Mouse (Mus musculus) kidney, adult 11 months (tissue): ENCODE measurements around the gene Gm45194.

Experiments
- DNase-seq: peaks from one replicate; pipeline ENCODE4 v3.0.0; 2022

Gm45194 gene

DNA sequence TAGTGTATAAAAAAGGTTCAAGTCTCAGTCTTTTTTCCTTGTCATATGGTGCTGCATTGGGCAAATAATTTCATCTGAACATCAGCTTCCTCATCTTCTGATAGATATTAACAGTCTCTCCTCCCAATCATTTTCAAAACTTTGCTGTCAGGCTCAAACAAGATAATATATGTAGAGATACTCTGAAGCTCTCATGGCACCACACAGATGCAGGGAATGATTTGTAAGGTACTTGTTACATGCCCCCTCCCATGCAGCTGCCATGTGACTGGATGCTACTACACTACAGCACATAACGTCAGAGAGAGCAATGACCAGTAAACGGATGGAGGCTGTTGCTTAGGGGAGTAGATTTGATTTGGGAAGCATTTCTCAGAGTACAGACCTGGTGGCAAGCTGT, at the start of gene Gm45194:
TSS of gene Gm45194 (plus strand) at position 301 of the 400 bp plus-strand sequence.
- DNase-seq, result no peak

DNA sequence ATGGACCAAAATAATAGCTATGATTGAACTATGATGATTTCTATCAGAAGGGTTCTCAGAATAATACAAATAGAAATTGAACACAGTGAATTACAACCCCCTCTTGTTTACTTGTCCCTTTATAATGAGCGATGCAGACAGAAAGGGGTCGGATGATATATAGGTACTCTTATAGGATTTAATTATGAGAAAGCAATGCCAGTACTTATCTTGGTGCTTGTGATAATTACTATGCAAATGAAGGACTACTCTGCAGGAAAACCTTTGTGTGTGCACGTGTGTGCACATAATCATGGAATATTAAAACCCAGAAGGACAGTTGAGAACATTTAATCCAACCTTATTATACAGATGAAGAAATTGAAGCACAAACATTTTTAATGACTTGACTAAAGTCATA, 35.3 kb upstream of the Gm45194 start:
- no peak for DNase-seq

DNA sequence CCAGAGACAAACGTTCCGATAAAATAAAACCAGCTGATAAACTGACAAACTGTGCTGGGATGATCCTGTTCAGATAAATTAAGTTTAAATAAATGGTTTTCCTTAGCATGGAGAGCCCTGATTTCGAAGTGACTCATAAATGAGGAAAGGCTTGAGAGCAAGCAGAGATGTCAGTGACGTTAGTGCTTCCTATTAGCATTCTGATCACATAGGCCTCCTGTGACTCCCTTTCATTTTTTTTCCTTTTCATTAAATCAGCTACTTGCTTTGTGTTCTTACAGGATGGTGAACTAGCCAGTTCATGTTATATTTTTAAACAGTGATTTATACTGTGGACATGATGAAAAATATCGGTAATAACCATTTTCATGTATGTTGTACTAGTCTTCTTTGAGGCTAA, 9.9 kb upstream of the Gm45194 start:
- DNase-seq, result no peak

DNA sequence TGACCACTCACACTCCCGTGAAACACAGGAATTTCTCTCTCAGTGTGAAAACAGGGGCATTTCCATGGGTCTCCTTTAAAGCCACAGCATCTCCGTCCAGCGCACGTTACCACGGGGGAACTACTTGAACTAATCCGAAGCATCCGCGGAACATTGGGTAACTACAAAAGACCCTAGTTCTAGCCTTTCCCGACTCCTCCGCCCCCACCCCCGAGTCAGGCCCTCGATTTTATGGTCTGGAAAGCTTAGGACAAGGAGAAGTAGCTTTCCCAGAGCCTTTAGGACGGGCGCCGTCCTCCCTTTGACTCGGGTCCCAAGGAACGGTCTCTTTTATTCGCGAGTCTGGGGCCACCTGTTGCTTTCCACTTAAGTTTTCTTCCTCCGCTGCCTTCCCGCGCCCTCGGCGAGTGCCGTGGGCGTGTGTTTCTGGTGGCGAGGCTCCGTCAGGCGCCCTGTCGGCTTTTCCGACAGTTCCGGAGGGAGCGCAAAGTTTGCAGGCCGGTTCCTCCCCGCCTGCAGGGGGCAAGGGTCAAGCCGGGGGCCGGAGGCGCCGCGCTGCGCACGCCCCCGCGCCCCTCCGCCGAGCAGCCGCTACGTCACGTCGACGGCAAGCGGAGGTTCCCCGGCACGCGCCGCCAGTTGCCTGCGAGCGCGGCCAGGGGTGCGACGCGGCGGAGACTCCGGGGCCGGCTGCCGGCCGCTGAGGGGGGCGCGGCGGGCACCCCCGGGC, 3.3 kb downstream of the Gm45194 start:
- no peak for DNase-seq

DNA sequence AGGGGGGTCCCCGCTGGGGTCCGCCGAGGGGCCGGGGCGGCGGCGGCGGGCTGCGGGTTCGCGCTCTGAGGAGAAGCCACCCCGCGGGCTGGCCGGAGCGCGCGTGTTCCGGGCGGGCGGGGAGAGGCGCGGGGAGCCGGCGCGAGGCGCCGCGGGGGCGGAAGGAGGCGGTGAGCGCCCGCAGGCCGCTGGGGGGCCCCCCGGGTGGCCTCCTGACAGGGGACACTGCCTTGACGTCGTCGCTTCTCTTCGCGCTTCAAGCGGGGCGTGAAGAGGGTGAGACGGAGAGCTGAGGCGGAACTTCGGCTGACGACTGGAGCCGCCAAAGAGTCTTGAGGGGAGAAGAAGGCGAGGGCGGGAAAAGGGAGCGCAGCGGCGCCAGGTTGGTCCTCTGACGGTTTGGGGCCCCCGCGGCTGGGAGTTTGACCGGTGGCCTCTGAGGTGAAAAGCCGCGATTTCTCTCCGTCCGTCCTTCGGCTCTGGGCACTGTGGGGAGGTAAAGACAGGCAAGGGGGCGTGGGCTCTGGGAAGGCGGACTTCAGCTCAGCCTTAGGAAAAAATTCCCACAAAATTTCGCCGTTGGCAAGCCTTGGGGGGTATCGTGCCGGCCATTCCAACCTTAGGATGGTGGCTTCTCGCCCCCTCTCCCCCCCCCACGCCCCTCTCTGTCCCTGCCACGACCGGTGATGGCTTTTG, 4.0 kb downstream of the Gm45194 start:
- DNase-seq, result no peak

DNA sequence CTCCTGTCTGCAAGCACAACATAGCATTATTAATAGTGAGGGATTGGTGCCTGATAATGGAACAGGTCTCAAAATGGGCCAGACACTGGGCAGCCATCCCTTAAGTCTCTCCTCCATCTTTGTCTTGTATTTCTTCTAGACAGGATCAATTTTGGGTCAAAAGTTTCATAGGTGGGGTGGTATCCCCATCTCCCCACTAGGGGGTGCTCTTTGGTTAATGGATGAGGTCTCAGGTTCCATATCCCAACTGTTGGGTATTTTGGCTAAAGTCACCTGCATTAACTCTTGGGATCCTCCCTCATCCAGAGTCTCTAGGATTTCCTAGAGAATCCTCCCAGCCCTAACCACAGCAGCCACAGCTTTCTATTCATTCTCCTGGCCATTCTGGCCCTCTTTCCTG, 26.2 kb downstream of the Gm45194 start:
- no peak for DNase-seq

DNA sequence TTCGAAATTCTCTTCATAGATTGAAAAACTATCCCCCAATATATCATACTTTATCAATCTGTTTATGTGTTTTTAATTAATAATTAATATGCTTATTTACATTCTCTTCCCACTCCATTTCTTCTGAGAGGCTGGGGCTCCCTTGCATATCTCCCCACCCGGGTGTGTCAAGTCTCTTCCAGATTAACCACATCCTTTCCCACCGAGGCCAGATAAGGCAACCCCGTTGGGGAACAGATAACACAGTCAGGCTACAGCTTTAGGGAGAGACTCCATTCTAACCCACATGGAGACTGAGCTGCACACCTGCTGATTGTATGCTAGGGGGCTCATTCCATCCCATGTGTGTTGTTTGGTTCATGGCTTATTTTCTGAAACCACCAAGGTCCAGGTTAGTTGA, 69.7 kb downstream of the Gm45194 start:
- DNase-seq, result no peak

DNA sequence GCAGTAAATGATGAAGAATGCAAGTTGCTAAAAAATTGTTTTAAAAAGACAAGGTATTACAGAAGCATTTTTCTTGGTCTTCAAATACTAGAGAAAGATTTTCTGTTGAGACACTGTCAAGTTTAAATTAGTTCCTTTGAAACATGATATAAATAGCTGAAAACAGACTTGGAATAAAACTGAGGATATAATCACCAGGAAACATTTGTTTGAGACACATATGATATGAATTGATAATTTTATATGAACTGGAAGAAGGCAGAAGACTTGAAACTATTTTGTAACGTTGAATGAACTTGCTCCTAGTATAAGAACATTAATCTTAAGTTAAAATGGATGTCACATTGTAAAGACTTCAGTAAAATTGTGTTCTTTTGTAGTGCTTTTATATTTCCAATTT, 108.5 kb downstream of the Gm45194 start:
- DNase-seq, result no peak

DNA sequence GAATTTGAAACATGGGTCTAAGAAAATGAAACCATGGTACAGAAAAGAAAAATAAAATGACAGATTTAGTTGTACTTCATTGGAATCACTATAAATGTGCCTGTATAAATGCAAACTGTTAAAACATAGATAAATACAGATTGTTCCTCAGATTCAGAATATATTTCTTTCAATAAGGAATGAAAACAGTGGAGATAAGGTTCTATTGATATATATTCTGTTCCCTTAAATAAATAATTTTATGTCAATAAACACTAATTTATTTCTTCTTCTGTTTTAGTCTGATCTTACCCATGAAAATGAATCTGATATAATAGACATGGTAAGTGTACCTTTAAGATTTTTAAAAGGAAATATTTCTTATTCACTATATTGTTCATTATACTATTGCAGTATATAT, 119.5 kb downstream of the Gm45194 start, which contains the start of gene Tex16:
TSS of gene Tex16 (plus strand) at position 301 of the 400 bp plus-strand sequence.
- DNase-seq, result no peak

DNA sequence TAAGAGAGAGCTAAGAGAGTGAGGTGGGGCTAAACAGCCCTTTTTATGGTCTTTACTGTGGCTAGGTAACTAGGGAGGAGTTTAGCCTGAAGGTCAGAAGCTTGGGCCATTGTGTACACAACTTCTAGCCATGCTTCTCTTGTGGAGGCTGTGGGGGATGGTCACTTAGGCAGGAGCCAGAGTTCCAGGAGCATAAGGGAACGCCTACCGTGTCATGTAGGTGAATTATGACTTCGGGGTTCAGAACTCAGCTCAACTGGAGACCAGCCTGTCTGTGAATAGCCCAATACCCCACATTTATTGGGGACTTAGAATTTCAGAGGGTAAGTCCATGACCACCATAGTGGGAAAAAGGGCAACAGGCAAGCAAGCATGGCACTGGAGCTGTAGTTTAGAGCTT, 347.6 kb downstream of the Gm45194 start, which contains the start of gene 4933403O08Rik:
TSS of gene 4933403O08Rik (plus strand) at position 301 of the 400 bp plus-strand sequence.
- DNase-seq, result no peak

DNA sequence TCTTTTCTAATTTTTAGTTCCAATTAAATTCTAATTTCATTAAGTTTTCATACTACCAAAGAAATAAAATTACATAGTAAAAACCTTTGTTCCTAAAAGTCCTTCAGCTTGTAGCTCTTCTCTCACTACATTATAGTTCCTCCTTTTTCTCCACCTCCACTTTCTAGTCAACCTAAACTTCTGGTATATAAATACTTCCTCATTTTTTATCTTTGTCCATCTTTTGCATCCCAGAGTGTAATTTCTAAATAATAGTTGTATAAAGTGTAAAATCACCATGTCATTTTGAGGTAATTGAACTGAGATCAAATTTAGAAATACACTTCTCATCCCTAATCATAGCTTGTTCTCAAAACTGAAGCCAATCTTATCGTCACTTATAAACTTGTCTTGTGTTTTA, 351.7 kb downstream of the Gm45194 start:
- DNase-seq, result no peak

DNA sequence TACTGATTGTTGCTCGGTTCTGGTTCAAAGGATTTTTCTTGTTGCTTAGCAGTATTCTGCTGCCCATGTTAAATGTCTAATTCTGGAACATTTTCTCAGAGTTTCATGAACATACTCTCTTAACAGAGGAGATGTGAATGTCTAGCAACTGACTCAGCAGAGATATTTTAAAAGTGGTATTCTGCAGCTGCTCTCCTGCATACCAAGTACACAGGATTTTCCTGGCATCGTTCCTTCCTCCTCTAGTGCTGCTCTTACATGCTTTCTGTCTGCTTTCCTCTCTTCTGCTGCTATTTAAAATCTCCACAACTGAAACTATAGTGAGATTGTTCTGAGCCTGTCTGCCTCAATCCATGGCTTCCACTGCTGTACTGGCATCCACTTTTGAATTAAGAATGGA, 364.3 kb downstream of the Gm45194 start:
- DNase-seq, result no peak

DNA sequence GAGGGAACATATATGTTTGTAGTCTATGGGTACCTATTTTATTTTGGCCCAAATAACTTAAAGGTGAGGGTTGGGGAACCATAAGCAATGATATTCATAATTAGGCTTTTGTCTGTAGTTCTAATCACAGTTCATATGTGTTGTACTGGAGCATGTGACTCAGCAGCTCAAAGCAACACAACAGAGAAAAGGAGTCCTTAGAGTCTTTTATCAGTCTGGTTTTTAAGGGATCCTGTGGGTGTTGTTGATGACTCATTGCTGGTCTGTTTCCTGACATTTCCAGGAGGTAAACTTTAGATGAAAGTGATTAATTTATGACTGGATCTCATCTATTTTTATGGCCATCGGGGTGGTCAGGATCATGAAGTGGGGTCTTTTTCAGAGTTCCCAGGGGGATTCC, 382.4 kb downstream of the Gm45194 start:
- DNase-seq, result no peak
